Mouse (Mus musculus) E14TG2a.4 (cell line): ENCODE measurements around the gene Kif12.

Experiments used
- H3K27me3 ChIP-seq: 2 replicates; pipeline ENCODE4 v1.6.1; 2014; ENCODE audit warnings: low read length, control low read depth; ENCODE audit not compliant: insufficient read depth
- H3K36me3 ChIP-seq: 2 replicates; pipeline ENCODE4 v1.6.1; 2014; ENCODE audit warnings: low read length, control low read depth; ENCODE audit not compliant: insufficient read depth
- H3K4me1 ChIP-seq: replicated peaks from 2 replicates; pipeline ENCODE4 v1.6.1; 2014; ENCODE audit warnings: low read depth, low read length, control low read depth
- H3K4me3 ChIP-seq: replicated peaks from 2 replicates; pipeline ENCODE4 v1.5.1; 2014; ENCODE audit warnings: mild to moderate bottlenecking, low read length
- H3K9me3 ChIP-seq: 2 replicates; pipeline ENCODE4 v1.6.1; 2014; ENCODE audit warnings: low read length, control low read depth
- CTCF ChIP-seq: conservative IDR thresholded peaks from 2 replicates; pipeline ENCODE4 v1.5.1; 2014; ENCODE audit warnings: low read length
- NANOG ChIP-seq: IDR thresholded peaks from 2 replicates; pipeline ENCODE4 v1.6.1; 2014; ENCODE audit warnings: borderline replicate concordance, low read length, mixed read lengths
- POU5F1 ChIP-seq: IDR thresholded peaks from 2 replicates; pipeline ENCODE4 v1.6.1; 2014; ENCODE audit warnings: low read length, borderline replicate concordance

Kif12 gene

DNA sequence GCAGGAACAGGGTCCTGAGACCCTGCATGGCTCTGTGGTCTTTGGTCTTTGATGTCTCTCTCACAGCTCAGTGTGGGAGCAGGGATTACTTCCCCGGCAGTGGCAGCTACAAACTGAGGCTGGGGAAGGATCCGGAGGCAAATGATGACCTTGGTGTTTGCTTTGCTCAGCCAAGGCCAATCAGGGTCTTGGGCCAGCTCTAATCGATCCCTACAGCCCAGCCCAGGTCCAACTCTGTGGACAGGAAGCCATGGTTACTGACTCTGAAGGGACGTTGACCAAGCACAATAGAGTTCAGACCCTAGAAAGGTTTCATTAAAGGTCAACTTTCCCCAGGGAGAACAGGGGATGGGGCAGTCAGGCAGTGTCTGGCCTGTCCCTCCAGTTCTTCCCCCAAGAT, 17.9 kb downstream of the Kif12 start:
- no peak for TF ChIP-seq CTCF
- TF ChIP-seq POU5F1: no peak

DNA sequence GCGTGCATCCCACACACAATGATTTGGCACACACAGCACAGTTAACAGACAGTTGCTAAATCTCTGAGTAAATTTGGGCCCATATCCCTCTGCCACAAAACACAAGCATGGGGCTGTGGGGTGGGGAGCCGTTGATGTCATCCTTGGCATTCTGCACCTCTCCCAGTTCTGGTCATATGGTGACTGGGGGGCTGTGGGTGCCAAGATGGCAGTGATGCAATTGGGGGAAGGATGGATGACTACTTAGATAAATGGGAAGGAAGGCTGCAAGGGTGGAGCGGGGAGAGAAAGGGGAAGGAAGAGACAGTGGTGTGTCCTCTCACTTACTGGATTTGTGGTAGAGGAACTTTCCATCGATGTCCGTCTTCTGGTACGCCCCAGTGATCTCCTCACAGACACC, 20.8 kb downstream of the Kif12 start:
- no peaks in the 10 kb centered on the region; the same call in 1 of the 2 replicates for H3K27me3 ChIP-seq

More for the DNA sequence above, 17.9 kb downstream of the Kif12 start:
- Histone ChIP-seq H3K4me3 (no peak overlapping the region), H3K27me3 (no peaks in the 10 kb centered on the region; the same call in 1 of the 2 replicates), H3K9me3 (no peaks in the 10 kb centered on the region), H3K4me1 (peaks cover 9% of the 10 kb centered on the region; the same call in 1 of the 2 replicates), H3K36me3 (no peaks in the 10 kb centered on the region)

DNA sequence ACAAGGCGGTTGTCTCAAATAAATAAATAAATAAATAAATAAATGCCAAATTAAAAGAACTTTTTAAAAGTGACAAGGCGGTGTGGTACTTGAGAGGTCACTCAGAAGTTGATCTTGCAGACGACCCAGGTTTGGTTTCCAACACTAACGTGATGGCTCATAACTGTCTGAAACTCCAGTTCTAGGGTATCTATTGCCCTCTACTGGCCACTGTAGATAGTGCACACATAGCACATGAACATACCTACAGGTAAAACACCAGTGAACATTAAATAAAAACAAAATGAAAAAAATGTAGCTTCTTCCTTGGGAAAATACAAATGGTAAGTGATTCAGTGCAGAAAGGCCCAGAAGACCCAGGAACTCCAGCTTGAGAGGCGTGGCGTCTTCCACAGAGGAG, 24.7 kb downstream of the Kif12 start:
- Histone ChIP-seq H3K27me3 (no peaks in the 10 kb centered on the region), H3K36me3 (no peaks in the 10 kb centered on the region), H3K4me1 (peaks cover 7% of the 10 kb centered on the region; the same call in 1 of the 2 replicates), H3K4me3 (no peak overlapping the region), H3K9me3 (no peaks in the 10 kb centered on the region)
- TF ChIP-seq NANOG (no peak), CTCF (peak; percentile 81), POU5F1 (no peak)

More for the DNA sequence above, 20.8 kb downstream of the Kif12 start:
- Histone ChIP-seq H3K9me3 (no peaks in the 10 kb centered on the region), H3K36me3 (no peaks in the 10 kb centered on the region), H3K4me3 (no peak overlapping the region), H3K4me1 (peaks cover 9% of the 10 kb centered on the region; the same call in 1 of the 2 replicates)
- TF ChIP-seq POU5F1: no peak
- TF ChIP-seq NANOG: no peak
- no peak for TF ChIP-seq CTCF

DNA sequence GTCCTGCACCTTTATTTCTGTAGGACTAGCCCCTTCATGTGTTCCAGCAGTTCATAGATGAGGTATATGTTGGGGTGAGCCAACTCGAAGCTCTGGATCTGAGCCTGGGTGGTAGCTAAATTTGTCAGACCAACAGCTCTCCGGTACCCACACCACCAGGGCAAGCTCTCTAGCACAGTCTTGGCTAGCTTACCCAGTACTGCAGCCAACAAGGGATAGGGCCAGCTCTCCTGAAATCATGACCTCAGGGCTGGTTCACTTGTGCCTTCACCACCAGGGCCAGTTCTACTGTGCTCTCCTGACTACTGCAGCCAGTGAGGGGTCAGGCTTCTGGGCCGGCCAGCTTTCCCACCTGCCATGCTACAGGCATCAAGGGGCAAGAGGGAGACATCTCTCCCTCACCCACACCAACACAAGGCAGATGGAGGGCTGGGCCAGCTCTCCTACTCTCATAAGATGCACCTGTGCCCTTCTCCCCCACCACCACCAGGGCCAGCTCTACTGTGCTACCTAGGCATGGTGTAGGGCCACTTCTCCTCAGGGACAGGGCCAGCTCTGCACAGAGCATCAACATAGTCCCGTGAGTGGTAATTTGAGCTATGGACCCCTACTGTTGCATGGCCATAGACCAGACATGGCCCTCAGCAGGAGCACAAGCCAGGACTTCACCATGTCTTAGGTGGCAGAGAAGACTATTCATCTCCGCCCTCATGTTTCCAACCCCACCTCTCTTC, 41.9 kb downstream of the Kif12 start:
- H3K9me3 ChIP-seq: peaks cover 9% of the 10 kb centered on the region; the same call in 1 of the 2 replicates
- no peaks in the 10 kb centered on the region for H3K4me1 ChIP-seq
- H3K27me3 ChIP-seq: peaks cover 7% of the 10 kb centered on the region
- no peak overlapping the region for H3K4me3 ChIP-seq
- TF ChIP-seq NANOG: no peak
- H3K36me3 ChIP-seq: no peaks in the 10 kb centered on the region

DNA sequence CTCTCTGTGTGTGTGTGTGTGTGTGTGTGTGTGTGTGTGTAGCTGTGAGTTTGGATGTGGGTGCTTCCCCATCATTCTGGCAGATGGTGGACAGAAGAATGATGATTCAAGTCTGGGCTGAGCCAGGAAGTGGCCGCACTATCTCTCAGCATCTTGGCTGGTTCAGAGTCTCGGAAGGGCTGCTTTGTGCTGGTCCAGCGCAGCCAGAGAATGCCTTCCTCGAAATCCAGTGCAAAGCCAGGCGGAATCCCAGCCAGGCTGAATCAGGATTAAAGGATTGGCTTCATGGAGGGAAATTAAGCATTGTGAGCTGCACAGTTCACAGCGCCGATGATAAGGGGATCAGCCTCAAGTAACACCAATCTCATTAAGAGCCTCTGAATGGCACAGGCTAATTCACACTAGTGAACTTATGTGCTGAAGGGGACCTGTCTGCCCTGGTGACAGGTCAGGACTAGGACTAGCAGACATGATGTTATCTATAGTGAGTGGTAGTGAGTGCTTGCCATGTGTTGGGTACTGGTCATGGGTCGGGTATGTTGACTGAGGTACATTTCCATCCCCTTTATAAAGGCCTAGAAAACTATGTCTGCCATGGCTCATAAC, 47.0 kb downstream of the Kif12 start:
- Histone ChIP-seq H3K4me3 (no peak overlapping the region), H3K36me3 (no peaks in the 10 kb centered on the region), H3K4me1 (no peaks in the 10 kb centered on the region), H3K9me3 (peaks cover 5% of the 10 kb centered on the region), H3K27me3 (peaks cover 5% of the 10 kb centered on the region; the same call in 1 of the 2 replicates)
- TF ChIP-seq CTCF (no peak), POU5F1 (no peak), NANOG (no peak)

DNA sequence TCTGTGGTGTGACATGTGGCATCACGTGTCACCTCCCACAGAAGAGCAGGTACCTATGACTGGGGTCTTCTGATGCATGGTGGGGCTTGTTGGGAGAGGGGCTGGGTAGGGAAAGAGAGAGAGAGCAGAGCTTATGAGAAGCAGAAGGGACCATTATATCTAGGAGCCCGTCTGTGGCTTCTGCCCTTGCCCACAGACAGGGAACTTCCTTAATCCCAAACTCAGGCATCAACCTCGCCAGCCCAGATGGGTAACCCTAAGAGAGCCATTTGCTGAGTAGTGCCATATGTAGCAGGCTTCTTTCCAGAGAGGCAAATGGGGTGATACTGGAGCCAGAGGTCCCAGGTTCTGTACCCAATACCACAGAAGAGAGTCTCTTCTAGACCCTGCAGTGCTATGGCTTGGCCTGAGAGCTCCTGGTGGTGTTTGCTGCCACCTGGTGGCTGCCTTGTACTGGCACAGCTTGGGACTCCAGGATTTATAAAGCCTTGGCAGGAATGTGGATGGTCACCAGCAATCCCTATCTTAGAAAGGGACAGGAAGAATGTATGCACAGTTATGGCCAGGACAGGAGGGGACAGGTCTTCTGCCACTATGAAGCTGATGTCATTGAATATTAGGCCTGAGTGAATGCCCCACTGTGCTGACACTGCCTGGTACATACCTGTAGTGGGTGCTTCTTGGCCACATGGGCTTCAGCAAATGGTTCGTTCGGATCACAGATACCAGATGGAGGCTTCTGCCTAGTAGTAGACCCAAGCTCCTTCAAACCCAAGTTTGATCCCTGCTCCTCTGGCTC, 53.1 kb downstream of the Kif12 start:
- peaks cover 5% of the 10 kb centered on the region for H3K9me3 ChIP-seq
- H3K4me1 ChIP-seq: no peaks in the 10 kb centered on the region
- TF ChIP-seq POU5F1 (no peak), CTCF (peak; percentile 92)
- no peak overlapping the region for H3K4me3 ChIP-seq
- no peaks in the 10 kb centered on the region for H3K36me3 ChIP-seq
- peaks cover 24% of the 10 kb centered on the region for H3K27me3 ChIP-seq
